23 mouse cellular contexts compared by ENCODE assay signal in genomic region chr1:179454600-179454999, GRCm38 (mm10).
A peak's percentile ranks its signal among the peaks of the same experiment; 100 is the strongest.
DNase-seq lines count a peak whose midpoint lies in the region; ATAC-seq and TF ChIP-seq lines count a peak whose summit lies in the region.
"Had no signal": no experiment of that assay in that cellular context is flagged by ENCODE, and none has a peak within 500 bp of the region (broad histone marks: within the 10 kb centered on the region; RNA-seq: fewer than 3 reads in every experiment).

No protein-coding gene starts in this region.

- no peak for TF ChIP-seq CTCF in lung, embryonic 14.5 days (IDR thresholded peaks at IDR 0.05; ENCODE audit: low read depth)
- TF ChIP-seq CTCF in lung, adult 2 months (IDR thresholded peaks at IDR 0.05; ENCODE audit: insufficient read depth, low read length): no peak

- no peaks in the 10 kb centered on the region for H3K27me3 ChIP-seq in lung, embryonic 14.5 days (ENCODE audit: insufficient read depth, low read length)
- H3K27me3 ChIP-seq in heart, embryonic 14.5 days (ENCODE audit: control insufficient read depth, insufficient read depth, low read length): no peaks in the 10 kb centered on the region
- H3K27me3 ChIP-seq: hindbrain, embryonic 12.5 days; kidney, embryonic 15.5 days; liver, embryonic 12.5 days; lung, embryonic 15.5 days; Patski had no signal

- H3K4me2 ChIP-seq in lung, embryonic 14.5 days: no peak overlapping the region
- H3K4me2 ChIP-seq in heart, embryonic 14.5 days (ENCODE audit: low read length): no peak overlapping the region
- H3K4me2 ChIP-seq: hindbrain, embryonic 12.5 days; kidney, embryonic 15.5 days; limb, embryonic 12.5 days; liver, embryonic 12.5 days; lung, embryonic 15.5 days; midbrain, embryonic 11.5 days had no signal

- H3K4me1 ChIP-seq in lung, embryonic 14.5 days (ENCODE audit: insufficient read depth): peaks cover 20% of the 10 kb centered on the region
- no peaks in the 10 kb centered on the region; the same call in 1 of the 2 replicates for H3K4me1 ChIP-seq in lung, adult 2 months (ENCODE audit: control insufficient read depth, insufficient read depth, low read length)
- H3K4me1 ChIP-seq in heart, embryonic 14.5 days (ENCODE audit: control insufficient read depth in 2 of 2, insufficient read depth in 2 of 2, low read length in 2 of 2): peaks cover 11 to 14% of the 10 kb centered on the region in 2 experiments
- H3K4me1 ChIP-seq: liver, embryonic 12.5 days had no signal

- peak overlapping the region; percentile 25; the same call in 1 of the 2 replicates for H3K27ac ChIP-seq in lung, embryonic 14.5 days (ENCODE audit: low read depth)
- peak overlapping the region; percentile 64 to 68 for H3K27ac ChIP-seq in heart, embryonic 14.5 days (replicated peaks in 1 of 2; ENCODE audit: control insufficient read depth in 1 of 2, insufficient read depth in 1 of 2, low read depth in 2 of 2, low read length in 2 of 2)
- H3K27ac ChIP-seq: forebrain, embryonic 10.5 days; hindbrain, embryonic 12.5 days; kidney, embryonic 15.5 days; limb, embryonic 12.5 days; liver, embryonic 12.5 days; lung, embryonic 15.5 days had no signal

- ATAC-seq in frontal cortex, adult (ENCODE audit: low TSS enrichment): peak; percentile 77
- ATAC-seq in lung, embryonic 14.5 days (ENCODE audit: insufficient read depth): no peak
- ATAC-seq in heart, embryonic 14.5 days (ENCODE audit: insufficient number of reproducible peaks, insufficient read depth, low FRiP score, low read depth): no peak; the same call in 1 of the 2 replicates
- ATAC-seq: forebrain, postnatal 0 days; liver, embryonic 12.5 days; Patski had no signal

- TF ChIP-seq POLR2A in lung, adult 2 months (IDR thresholded peaks at IDR 0.05; ENCODE audit: borderline replicate concordance, extremely low read depth, low read depth, low read length): no peak

- no peak overlapping the region for H3K9ac ChIP-seq in lung, embryonic 14.5 days
- no peak overlapping the region for H3K9ac ChIP-seq in heart, embryonic 14.5 days (ENCODE audit: low read length)
- H3K9ac ChIP-seq: forebrain, postnatal 0 days; hindbrain, embryonic 12.5 days; kidney, embryonic 15.5 days; limb, embryonic 12.5 days; liver, embryonic 12.5 days; lung, embryonic 15.5 days had no signal

- no peak for DNase-seq in frontal cortex, postnatal 36 days (ENCODE audit: low spot score in 2 of 2)
- DNase-seq in lung, embryonic 14.5 days: no peak
- no peak for DNase-seq in lung, adult 2 months
- peak; percentile 46 for DNase-seq in yolk sac, embryonic 10.5 days (ENCODE audit: low spot score)
- DNase-seq in embryo, embryonic 10.5 days (ENCODE audit: low spot score): no peak
- no peak for DNase-seq in layer of hippocampus, postnatal 25 days (ENCODE audit: extremely low spot score in 1 of 2, low spot score in 1 of 2)
- DNase-seq: B cell, adult 2 months; cerebellum, adult 9-11 months; forebrain, postnatal 0 days; kidney, postnatal 4 days; lung, postnatal 4 days; spleen, adult 18-20 months; thymus, postnatal 36 days had no signal

- no peak overlapping the region for H3K4me3 ChIP-seq in lung, embryonic 14.5 days (ENCODE audit: low read depth, low read length)
- no peak overlapping the region for H3K4me3 ChIP-seq in lung, adult 2 months (replicated peaks; ENCODE audit: extremely low read depth, low read depth, low read length)
- H3K4me3 ChIP-seq in heart, embryonic 14.5 days (ENCODE audit: control insufficient read depth in 1 of 2, insufficient read depth in 1 of 2, low read depth in 1 of 2, low read length in 2 of 2): no peak overlapping the region
- H3K4me3 ChIP-seq: forebrain, embryonic 10.5 days; hindbrain, embryonic 12.5 days; kidney, embryonic 15.5 days; limb, embryonic 12.5 days; liver, embryonic 12.5 days; lung, embryonic 15.5 days had no signal

- H3K9me3 ChIP-seq in lung, embryonic 14.5 days (ENCODE audit: low read depth, low read length): no peaks in the 10 kb centered on the region
- H3K9me3 ChIP-seq in heart, embryonic 14.5 days (ENCODE audit: control insufficient read depth, low read length): 0 out of 2 replicates have a peak, but pooled peaks cover 4% of the 10 kb centered on the region
- H3K9me3 ChIP-seq: forebrain, embryonic 10.5 days; hindbrain, embryonic 12.5 days; kidney, embryonic 15.5 days; limb, embryonic 12.5 days; liver, embryonic 12.5 days; lung, embryonic 15.5 days had no signal

- no peaks in the 10 kb centered on the region for H3K36me3 ChIP-seq in lung, embryonic 14.5 days (ENCODE audit: insufficient read depth)
- no peaks in the 10 kb centered on the region for H3K36me3 ChIP-seq in heart, embryonic 14.5 days (ENCODE audit: control insufficient read depth, insufficient read depth, low read length)
- H3K36me3 ChIP-seq: forebrain, embryonic 10.5 days; hindbrain, embryonic 12.5 days; kidney, embryonic 15.5 days; limb, embryonic 12.5 days; liver, embryonic 12.5 days; lung, embryonic 15.5 days had no signal

- 48% methylated on average over 6 of the region's 6 CpGs for WGBS in lung, embryonic 14.5 days
- 62% methylated on average over 6 of the region's 6 CpGs for WGBS in lung, adult 2 months
- 17% methylated on average over 6 of the region's 6 CpGs for WGBS in heart, embryonic 14.5 days
